Mouse (Mus musculus) liver, embryonic 13.5 days (tissue): ENCODE measurements around the gene Adcyap1r1. TPM values are rescaled to one million over a fixed set of nuclear protein-coding genes. Genes with fewer than 3 reads are reported as not detected.

Source experiments
- ATAC-seq: fragments of 200-750 bp; cut with Nextera tagmentation; 2 replicates; pipeline ENCODE4 v1.8.0; 2017; ENCODE audit warnings: low read depth, mild to moderate bottlenecking, moderate number of reproducible peaks, moderate library complexity
- DNase-seq: peaks from one replicate; pipeline ENCODE4 v3.0.0; 2022
- H3K27ac ChIP-seq: fragments of 300-500 bp; sonication (generic); 2 replicates; pipeline ENCODE4 v1.5.1; 2015; ENCODE audit warnings: moderate library complexity, mild to moderate bottlenecking, inconsistent platforms
- H3K27me3 ChIP-seq: fragments of 300-500 bp; sonication (generic); 2 replicates; pipeline ENCODE4 v1.6.1; 2015; ENCODE audit warnings: mild to moderate bottlenecking, inconsistent platforms
- H3K36me3 ChIP-seq: fragments of 300-500 bp; sonication (generic); 2 replicates; pipeline ENCODE4 v1.6.1; 2015; ENCODE audit warnings: mild to moderate bottlenecking, inconsistent platforms
- H3K4me1 ChIP-seq: fragments of 300-500 bp; sonication (generic); replicated peaks from 2 replicates; pipeline ENCODE4 v1.6.1; 2015; ENCODE audit warnings: inconsistent platforms
- H3K4me2 ChIP-seq: fragments of 300-500 bp; sonication (generic); 2 replicates; pipeline ENCODE4 v1.6.1; 2015; ENCODE audit warnings: inconsistent platforms, mild to moderate bottlenecking, moderate library complexity
- H3K4me3 ChIP-seq: fragments of 300-500 bp; sonication (generic); replicated peaks from 2 replicates; pipeline ENCODE4 v1.5.1; 2015; ENCODE audit warnings: mild to moderate bottlenecking, inconsistent platforms
- H3K9ac ChIP-seq: fragments of 300-500 bp; sonication (generic); 2 replicates; pipeline ENCODE4 v1.6.1; 2015; ENCODE audit warnings: mild to moderate bottlenecking, inconsistent platforms
- H3K9me3 ChIP-seq: fragments of 300-500 bp; sonication (generic); replicated peaks from 2 replicates; pipeline ENCODE4 v1.6.1; 2016; ENCODE audit warnings: inconsistent platforms
- WGBS: fragments of 180-500 bp; shearing (Covaris S2); methylation state at CpG from one replicate; pipeline ENCODE4 v1.1.7; 2015; ENCODE audit not compliant: insufficient replicate concordance; 5-methylcytosine and 5-hydroxymethylcytosine counted together
- polyA plus RNA-seq: library from polyadenylated mRNA; unstranded; fragments of >200 nt; fragmentation: Nextera tagmentation; extraction: Ambion mirVana; gene quantifications from 2 replicates; pipeline ENCODE4 v1.2.1, GENCODE M21; 2015

Adcyap1r1 gene
- polyA plus RNA-seq, 1 experiment from 2014 or later: 0.15 TPM

GRCm38 (mm10) chr6:55506519-55506918 lies 54.7 kb downstream of the Adcyap1r1 start:
- 62% methylated on average over 4 of the region's 4 CpGs for WGBS
- Histone ChIP-seq H3K4me2 (no peak overlapping the region), H3K4me1 (peaks cover 4% of the 10 kb centered on the region; the same call in 1 of the 2 replicates), H3K27me3 (no peaks in the 10 kb centered on the region), H3K9me3 (no peaks in the 10 kb centered on the region), H3K9ac (no peak overlapping the region), H3K4me3 (no peak overlapping the region), H3K36me3 (no peaks in the 10 kb centered on the region), H3K27ac (no peak overlapping the region)
- ATAC-seq (no peak), DNase-seq (no peak)

- Histone ChIP-seq H3K27me3 (no peaks in the 10 kb centered on the region), H3K27ac (no peak overlapping the region), H3K36me3 (no peaks in the 10 kb centered on the region), H3K4me1 (peaks cover 5% of the 10 kb centered on the region; the same call in 1 of the 2 replicates), H3K4me3 (no peak overlapping the region), H3K4me2 (no peak overlapping the region), H3K9ac (no peak overlapping the region), H3K9me3 (no peaks in the 10 kb centered on the region)
- 53% methylated on average over 6 of the region's 6 CpGs for WGBS
- no peak for DNase-seq
- no peak for ATAC-seq
These were observed 57.5 kb downstream of the Adcyap1r1 start for GRCm38 (mm10) chr6:55509130-55509870.

- peaks cover 5% of the 10 kb centered on the region; the same call in 1 of the 2 replicates for H3K4me1 ChIP-seq
- H3K9me3 ChIP-seq: no peaks in the 10 kb centered on the region
- H3K27ac ChIP-seq: no peak overlapping the region
- no peak overlapping the region for H3K4me2 ChIP-seq
- ATAC-seq (peak; percentile 39; the same call in 1 of the 2 replicates), DNase-seq (no peak)
- H3K9ac ChIP-seq: no peak overlapping the region
- H3K4me3 ChIP-seq: no peak overlapping the region
- no peaks in the 10 kb centered on the region for H3K36me3 ChIP-seq
- no peaks in the 10 kb centered on the region for H3K27me3 ChIP-seq
- 22% methylated on average over 12 of the region's 12 CpGs for WGBS
These were observed 59.7 kb downstream of the Adcyap1r1 start for GRCm38 (mm10) chr6:55511212-55512065.

GRCm38 (mm10) chr6:55512066-55512703 lies 60.4 kb downstream of the Adcyap1r1 start:
- ATAC-seq (no peak), DNase-seq (no peak)
- WGBS: 41% methylated on average over 19 of the region's 19 CpGs
- H3K4me3 ChIP-seq: no peak overlapping the region
- H3K27ac ChIP-seq: no peak overlapping the region
- no peaks in the 10 kb centered on the region for H3K36me3 ChIP-seq
- H3K4me1 ChIP-seq: peaks cover 5% of the 10 kb centered on the region; the same call in 1 of the 2 replicates
- no peaks in the 10 kb centered on the region for H3K9me3 ChIP-seq
- no peak overlapping the region for H3K4me2 ChIP-seq
- H3K9ac ChIP-seq: no peak overlapping the region
- H3K27me3 ChIP-seq: no peaks in the 10 kb centered on the region

GRCm38 (mm10) chr6:55513477-55513876 lies 61.7 kb downstream of the Adcyap1r1 start:
- Histone ChIP-seq H3K4me2 (no peak overlapping the region), H3K4me1 (peaks cover 5% of the 10 kb centered on the region; the same call in 1 of the 2 replicates), H3K4me3 (no peak overlapping the region), H3K27ac (no peak overlapping the region), H3K36me3 (no peaks in the 10 kb centered on the region), H3K9ac (no peak overlapping the region), H3K27me3 (no peaks in the 10 kb centered on the region), H3K9me3 (no peaks in the 10 kb centered on the region)
- DNase-seq: no peak
- ATAC-seq: no peak
- 51% methylated on average over 5 of the region's 5 CpGs for WGBS

GRCm38 (mm10) chr6:55519605-55520201 lies 67.9 kb downstream of the Adcyap1r1 start:
- Histone ChIP-seq H3K4me2 (no peak overlapping the region), H3K9ac (no peak overlapping the region), H3K27ac (no peak overlapping the region), H3K27me3 (no peaks in the 10 kb centered on the region), H3K36me3 (no peaks in the 10 kb centered on the region), H3K9me3 (no peaks in the 10 kb centered on the region), H3K4me1 (no peaks in the 10 kb centered on the region), H3K4me3 (no peak overlapping the region)
- 10% methylated on average over 11 of the region's 11 CpGs for WGBS
- DNase-seq: peak; percentile 23
- ATAC-seq: no peak

GRCm38 (mm10) chr6:55520237-55521095 lies 68.7 kb downstream of the Adcyap1r1 start:
- Histone ChIP-seq H3K9me3 (no peaks in the 10 kb centered on the region), H3K4me1 (no peaks in the 10 kb centered on the region), H3K36me3 (no peaks in the 10 kb centered on the region), H3K27ac (no peak overlapping the region), H3K4me2 (no peak overlapping the region), H3K27me3 (no peaks in the 10 kb centered on the region), H3K9ac (no peak overlapping the region), H3K4me3 (no peak overlapping the region)
- no peak for ATAC-seq
- no peak for DNase-seq
- 50% methylated on average over 11 of the region's 11 CpGs for WGBS

- DNase-seq: no peak
- Histone ChIP-seq H3K27me3 (no peaks in the 10 kb centered on the region), H3K9ac (no peak overlapping the region), H3K4me2 (no peak overlapping the region), H3K27ac (no peak overlapping the region), H3K9me3 (no peaks in the 10 kb centered on the region), H3K4me3 (no peak overlapping the region), H3K4me1 (no peaks in the 10 kb centered on the region), H3K36me3 (no peaks in the 10 kb centered on the region)
- no peak for ATAC-seq
- 15% methylated on average over 2 of the region's 2 CpGs for WGBS
These were observed 84.7 kb downstream of the Adcyap1r1 start for GRCm38 (mm10) chr6:55536469-55536868.

- Histone ChIP-seq H3K4me3 (no peak overlapping the region), H3K9me3 (no peaks in the 10 kb centered on the region), H3K27me3 (no peaks in the 10 kb centered on the region), H3K9ac (no peak overlapping the region), H3K4me1 (no peaks in the 10 kb centered on the region), H3K27ac (no peak overlapping the region), H3K4me2 (no peak overlapping the region), H3K36me3 (no peaks in the 10 kb centered on the region)
- 60% methylated on average over 10 of the region's 10 CpGs for WGBS
- DNase-seq (no peak), ATAC-seq (no peak)
These were observed 87.4 kb downstream of the Adcyap1r1 start for GRCm38 (mm10) chr6:55539196-55539595.

GRCm38 (mm10) chr6:55542359-55542758 lies 90.6 kb downstream of the Adcyap1r1 start:
- Histone ChIP-seq H3K36me3 (no peaks in the 10 kb centered on the region), H3K4me3 (no peak overlapping the region), H3K9me3 (no peaks in the 10 kb centered on the region), H3K27ac (no peak overlapping the region), H3K4me2 (no peak overlapping the region), H3K27me3 (no peaks in the 10 kb centered on the region), H3K4me1 (no peaks in the 10 kb centered on the region), H3K9ac (no peak overlapping the region)
- WGBS: 37% methylated on average over 3 of the region's 3 CpGs
- DNase-seq (no peak), ATAC-seq (no peak)
